Mouse (Mus musculus) midbrain, embryonic 16.5 days (tissue): Measurements from ENCODE around the gene Kdm3a. TPM values are rescaled to one million over a fixed set of nuclear protein-coding genes. Genes with fewer than 3 reads are reported as not detected.

Source experiments
- ATAC-seq: fragments of 200-750 bp; cut with Nextera tagmentation; 2 replicates; pipeline ENCODE4 v1.8.0; 2017; ENCODE audit warnings: moderate TSS enrichment
- H3K27ac ChIP-seq: fragments of 300-500 bp; sonication (generic); 2 replicates; pipeline ENCODE4 v1.5.1; 2014; ENCODE audit warnings: mild to moderate bottlenecking, low read length, mixed read lengths
- H3K27me3 ChIP-seq: fragments of 300-500 bp; sonication (generic); 2 replicates; pipeline ENCODE4 v1.6.1; 2014; ENCODE audit warnings: low read depth, low read length, mixed read lengths; ENCODE audit not compliant: control insufficient read depth, insufficient read depth
- H3K36me3 ChIP-seq: fragments of 300-500 bp; sonication (generic); 2 replicates; pipeline ENCODE4 v1.6.1; 2014; ENCODE audit warnings: mild to moderate bottlenecking, low read length, moderate library complexity, mixed read lengths; ENCODE audit not compliant: control insufficient read depth, insufficient read depth
- H3K4me1 ChIP-seq: fragments of 300-500 bp; sonication (generic); 2 replicates; pipeline ENCODE4 v1.6.1; 2014; ENCODE audit warnings: mild to moderate bottlenecking, low read length, mixed read lengths; ENCODE audit not compliant: control insufficient read depth, insufficient read depth
- H3K4me2 ChIP-seq: fragments of 300-500 bp; sonication (generic); 2 replicates; pipeline ENCODE4 v1.6.1; 2014; ENCODE audit warnings: mild to moderate bottlenecking, low read length, mixed read lengths
- H3K4me3 ChIP-seq: fragments of 300-500 bp; sonication (generic); 2 replicates; pipeline ENCODE4 v1.5.1; 2014; ENCODE audit warnings: low read depth, mild to moderate bottlenecking, low read length, moderate library complexity, mixed read lengths
- H3K9ac ChIP-seq: fragments of 300-500 bp; sonication (generic); 2 replicates; pipeline ENCODE4 v1.6.1; 2014; ENCODE audit warnings: low read depth, low read length, mixed read lengths
- H3K9me3 ChIP-seq: fragments of 300-500 bp; sonication (generic); replicated peaks from 2 replicates; pipeline ENCODE4 v1.6.1; 2014; ENCODE audit warnings: mild to moderate bottlenecking, low read length, mixed read lengths; ENCODE audit not compliant: control insufficient read depth, poor library complexity, severe bottlenecking
- WGBS: fragments of 180-500 bp; shearing (Covaris S2); extraction: QIAGEN DNeasy Blood & Tissue Kit; methylation state at CpG from one replicate; pipeline ENCODE4 v1.1.7; 2014; 5-methylcytosine and 5-hydroxymethylcytosine counted together
- polyA plus RNA-seq: library from polyadenylated mRNA; unstranded; fragments of >200 nt; fragmentation: Nextera tagmentation; extraction: Ambion mirVana; gene quantifications from 2 replicates; pipeline ENCODE4 v1.2.1, GENCODE M21; 2015

Kdm3a gene
- polyA plus RNA-seq, 1 experiment from 2014 or later, result 33.7 TPM

- Histone ChIP-seq H3K27ac (no peak overlapping the region), H3K9ac (no peak overlapping the region), H3K9me3 (no peaks in the 10 kb centered on the region), H3K4me2 (peak overlapping the region; percentile 73), H3K4me1 (peaks cover 24% of the 10 kb centered on the region), H3K27me3 (no peaks in the 10 kb centered on the region), H3K36me3 (no peaks in the 10 kb centered on the region), H3K4me3 (peak overlapping the region; percentile 92)
- WGBS, result 17% methylated on average over 2 of the region's 2 CpGs
- ATAC-seq, result no peak
Measured at GRCm38 (mm10) chr6:71631196-71631595, 1.6 kb downstream of the Kdm3a start.

DNA sequence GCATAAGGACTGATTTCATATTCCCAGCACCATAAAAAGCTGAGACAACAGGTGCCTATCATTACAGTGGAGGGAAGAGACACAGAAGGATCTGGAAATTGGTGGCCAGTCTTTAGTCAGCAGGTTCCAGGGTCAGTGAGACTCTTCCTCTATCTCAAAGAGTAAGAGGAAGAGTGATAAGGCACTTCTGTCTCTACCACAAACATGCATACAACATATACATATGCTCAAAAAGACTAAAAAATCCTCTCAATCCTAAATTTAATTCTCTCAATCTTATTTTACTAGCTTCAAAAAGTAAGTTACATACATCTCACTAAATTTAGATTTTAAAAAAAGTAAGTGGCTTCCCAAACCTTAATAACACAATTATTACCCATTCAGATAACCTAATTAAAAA, 5.5 kb downstream of the Kdm3a start:
- no peak overlapping the region for H3K4me2 ChIP-seq
- H3K9me3 ChIP-seq, result no peaks in the 10 kb centered on the region
- H3K9ac ChIP-seq, result no peak overlapping the region
- H3K27me3 ChIP-seq, result no peaks in the 10 kb centered on the region
- no peak for ATAC-seq
- H3K36me3 ChIP-seq, result peaks cover 14% of the 10 kb centered on the region
- H3K4me1 ChIP-seq, result peaks cover 24% of the 10 kb centered on the region
- no peak overlapping the region for H3K4me3 ChIP-seq
- no peak overlapping the region for H3K27ac ChIP-seq

DNA sequence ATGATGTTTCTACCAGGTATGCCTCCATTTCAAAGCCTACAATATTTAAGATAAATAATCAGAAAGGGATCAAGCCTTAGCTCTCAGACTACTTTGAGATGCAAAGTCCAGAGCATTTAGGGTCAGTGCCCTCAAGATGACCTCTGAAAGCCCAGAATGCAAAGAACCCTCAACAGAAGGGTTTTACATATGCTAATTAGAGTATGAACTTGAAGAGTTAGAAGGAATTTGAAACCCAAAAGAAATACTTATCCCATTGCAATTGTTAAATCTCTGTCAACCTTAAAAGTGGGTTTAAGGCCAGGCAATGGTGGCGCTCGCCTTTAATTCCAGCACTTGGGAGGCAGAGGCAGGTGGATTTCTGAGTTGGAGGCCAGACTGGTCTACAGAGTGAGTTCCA, 6.8 kb downstream of the Kdm3a start:
- no peak overlapping the region for H3K9ac ChIP-seq
- no peak overlapping the region for H3K4me2 ChIP-seq
- peaks cover 20% of the 10 kb centered on the region for H3K4me1 ChIP-seq
- ATAC-seq, result no peak
- H3K9me3 ChIP-seq, result no peaks in the 10 kb centered on the region
- no peak overlapping the region for H3K4me3 ChIP-seq
- H3K27ac ChIP-seq, result no peak overlapping the region
- H3K36me3 ChIP-seq, result peaks cover 17% of the 10 kb centered on the region
- no peaks in the 10 kb centered on the region for H3K27me3 ChIP-seq
- WGBS, result 84% methylated on average over 2 of the region's 2 CpGs

GRCm38 (mm10) chr6:71624723-71625122, 8.1 kb downstream of the Kdm3a start:
- H3K36me3 ChIP-seq, result peaks cover 23% of the 10 kb centered on the region
- ATAC-seq, result no peak
- H3K4me3 ChIP-seq, result no peak overlapping the region
- no peaks in the 10 kb centered on the region for H3K27me3 ChIP-seq
- no peaks in the 10 kb centered on the region for H3K9me3 ChIP-seq
- no peak overlapping the region for H3K27ac ChIP-seq
- no peak overlapping the region for H3K9ac ChIP-seq
- no peak overlapping the region for H3K4me2 ChIP-seq
- peaks cover 9% of the 10 kb centered on the region for H3K4me1 ChIP-seq

DNA sequence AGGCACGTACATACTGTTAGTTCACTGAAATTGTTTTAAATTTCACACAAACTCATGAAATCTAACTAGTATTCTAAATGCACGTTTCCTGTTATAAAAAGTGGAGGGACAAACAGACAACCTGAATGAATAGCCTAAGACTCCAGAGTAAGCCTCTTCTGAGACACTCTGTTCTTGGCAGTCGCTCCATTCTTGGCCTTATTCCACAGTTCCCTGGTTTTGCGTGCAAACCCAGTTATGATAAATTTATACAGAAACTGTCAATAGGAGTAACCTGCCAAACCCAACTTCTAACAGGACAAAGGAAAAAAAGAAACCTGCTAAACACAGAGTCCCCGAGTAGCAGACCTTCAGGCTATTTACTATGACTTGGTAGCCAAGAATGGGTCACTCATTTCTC, 10.8 kb downstream of the Kdm3a start:
- ATAC-seq, result no peak
- H3K36me3 ChIP-seq, result peaks cover 23% of the 10 kb centered on the region
- H3K9me3 ChIP-seq, result no peaks in the 10 kb centered on the region
- no peak overlapping the region for H3K27ac ChIP-seq
- no peaks in the 10 kb centered on the region for H3K4me1 ChIP-seq
- WGBS, result 87% methylated on average over 5 of the region's 5 CpGs
- no peaks in the 10 kb centered on the region for H3K27me3 ChIP-seq
- H3K9ac ChIP-seq, result no peak overlapping the region
- no peak overlapping the region for H3K4me3 ChIP-seq
- no peak overlapping the region for H3K4me2 ChIP-seq

DNA sequence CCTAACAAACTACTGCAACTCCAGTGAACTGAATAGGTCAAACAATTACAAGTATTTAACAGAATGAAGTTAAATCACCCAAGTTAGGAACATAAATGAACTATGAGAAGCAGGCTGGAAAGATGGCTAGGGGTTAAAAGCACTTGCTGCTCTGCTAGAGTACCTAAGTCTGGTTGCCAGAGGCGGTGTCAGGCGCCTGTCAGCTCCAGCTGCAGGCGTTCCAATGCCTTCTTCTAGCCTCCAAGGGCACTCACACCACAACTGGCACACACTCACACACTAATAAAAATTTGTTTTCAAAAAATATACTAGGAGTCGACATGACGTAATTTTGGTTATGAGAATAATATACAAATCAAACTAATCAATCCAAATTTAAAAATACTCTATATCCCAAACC, 11.2 kb downstream of the Kdm3a start:
- no peak overlapping the region for H3K9ac ChIP-seq
- no peaks in the 10 kb centered on the region for H3K27me3 ChIP-seq
- no peak for ATAC-seq
- WGBS, result 94% methylated on average over 5 of the region's 5 CpGs
- H3K4me1 ChIP-seq, result no peaks in the 10 kb centered on the region
- H3K36me3 ChIP-seq, result peaks cover 25% of the 10 kb centered on the region
- no peak overlapping the region for H3K4me3 ChIP-seq
- H3K4me2 ChIP-seq, result no peak overlapping the region
- H3K9me3 ChIP-seq, result no peaks in the 10 kb centered on the region
- no peak overlapping the region for H3K27ac ChIP-seq

DNA sequence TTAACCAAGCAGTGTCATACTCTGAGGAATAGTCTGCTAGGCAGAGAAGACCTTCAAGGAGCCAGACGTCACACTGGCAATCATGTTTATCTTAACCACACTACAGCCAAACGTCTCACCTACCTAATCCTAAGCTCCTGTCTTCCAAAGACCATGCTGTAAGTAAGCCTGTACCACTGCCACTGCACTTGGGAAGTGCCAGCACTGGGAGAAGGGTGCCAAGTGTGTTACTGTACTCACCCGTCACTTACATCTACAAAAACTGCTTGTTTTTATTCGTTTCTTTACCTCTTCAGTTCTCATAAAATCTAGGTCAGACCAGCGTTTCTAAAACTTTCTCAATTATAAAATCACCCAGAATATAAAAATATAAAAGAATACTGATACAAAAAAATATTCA, 15.8 kb downstream of the Kdm3a start:
- no peaks in the 10 kb centered on the region for H3K27me3 ChIP-seq
- whole genome bisulfite sequencing, result 86% methylated on average over 5 of the region's 5 CpGs
- H3K9ac ChIP-seq, result no peak overlapping the region
- H3K4me1 ChIP-seq, result no peaks in the 10 kb centered on the region
- no peak overlapping the region for H3K4me3 ChIP-seq
- H3K4me2 ChIP-seq, result no peak overlapping the region
- no peak for ATAC-seq
- H3K9me3 ChIP-seq, result no peaks in the 10 kb centered on the region
- H3K36me3 ChIP-seq, result peaks cover 22% of the 10 kb centered on the region
- no peak overlapping the region for H3K27ac ChIP-seq

DNA sequence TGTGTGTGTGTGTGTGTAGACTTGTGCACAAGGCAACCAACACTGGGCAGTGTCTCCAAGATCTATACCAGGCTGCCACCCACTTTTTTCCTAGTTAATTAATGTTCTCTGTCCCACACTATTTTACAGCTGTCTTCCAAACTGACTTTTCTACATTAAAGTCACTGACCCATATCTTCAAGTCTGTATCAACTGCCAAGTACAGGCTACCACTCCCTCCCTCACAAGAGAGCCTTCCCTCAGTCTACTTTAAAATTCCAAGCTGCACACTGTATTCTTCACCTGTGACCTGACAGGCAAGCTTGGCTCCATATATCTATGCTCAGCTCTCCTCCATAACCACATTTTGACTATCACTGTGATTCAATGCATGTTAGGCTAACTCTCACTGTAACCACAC, 19.6 kb downstream of the Kdm3a start:
- Histone ChIP-seq H3K4me2 (no peak overlapping the region), H3K9ac (no peak overlapping the region), H3K27ac (no peak overlapping the region), H3K9me3 (no peaks in the 10 kb centered on the region), H3K4me3 (no peak overlapping the region), H3K36me3 (peaks cover 24% of the 10 kb centered on the region), H3K27me3 (no peaks in the 10 kb centered on the region), H3K4me1 (no peaks in the 10 kb centered on the region)
- ATAC-seq, result no peak

DNA sequence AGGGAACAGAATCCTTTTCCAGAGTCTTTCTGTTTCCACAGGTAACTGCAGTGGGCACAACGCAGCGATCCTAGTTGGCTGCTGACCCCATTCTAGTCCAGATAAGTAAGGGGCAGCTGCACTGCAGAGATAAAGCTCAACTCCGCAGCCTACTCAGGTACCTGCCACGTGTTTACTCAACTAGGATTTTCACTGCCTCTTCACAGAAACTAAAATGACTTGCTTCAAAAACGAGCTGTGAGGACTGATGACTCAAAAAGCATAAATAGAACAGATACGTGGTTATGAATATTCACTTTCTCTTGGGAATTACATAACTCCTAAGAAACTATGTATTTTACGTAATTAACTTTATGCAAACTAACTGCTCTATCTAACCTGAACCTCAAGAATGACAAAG, 22.8 kb downstream of the Kdm3a start:
- Histone ChIP-seq H3K27ac (no peak overlapping the region), H3K27me3 (no peaks in the 10 kb centered on the region), H3K4me1 (no peaks in the 10 kb centered on the region), H3K36me3 (peaks cover 26% of the 10 kb centered on the region), H3K9ac (no peak overlapping the region), H3K9me3 (no peaks in the 10 kb centered on the region), H3K4me2 (no peak overlapping the region), H3K4me3 (no peak overlapping the region)
- 93% methylated on average over 7 of the region's 7 CpGs for WGBS
- no peak for ATAC-seq

- H3K9ac ChIP-seq, result no peak overlapping the region
- no peak overlapping the region for H3K4me3 ChIP-seq
- no peak for ATAC-seq
- no peaks in the 10 kb centered on the region for H3K9me3 ChIP-seq
- no peak overlapping the region for H3K27ac ChIP-seq
- H3K36me3 ChIP-seq, result peaks cover 29% of the 10 kb centered on the region
- no peaks in the 10 kb centered on the region for H3K4me1 ChIP-seq
- no peaks in the 10 kb centered on the region for H3K27me3 ChIP-seq
- no peak overlapping the region for H3K4me2 ChIP-seq
Measured at GRCm38 (mm10) chr6:71608994-71609393, 23.8 kb downstream of the Kdm3a start.
